Mouse (Mus musculus): ENCODE results near the gene A430033K04Rik. TPM values are rescaled to one million over a fixed set of nuclear protein-coding genes. Genes with fewer than 3 reads are reported as not detected.

The A430033K04Rik gene
- polyA plus RNA-seq, 1 experiment = 1.3 TPM

DNA sequence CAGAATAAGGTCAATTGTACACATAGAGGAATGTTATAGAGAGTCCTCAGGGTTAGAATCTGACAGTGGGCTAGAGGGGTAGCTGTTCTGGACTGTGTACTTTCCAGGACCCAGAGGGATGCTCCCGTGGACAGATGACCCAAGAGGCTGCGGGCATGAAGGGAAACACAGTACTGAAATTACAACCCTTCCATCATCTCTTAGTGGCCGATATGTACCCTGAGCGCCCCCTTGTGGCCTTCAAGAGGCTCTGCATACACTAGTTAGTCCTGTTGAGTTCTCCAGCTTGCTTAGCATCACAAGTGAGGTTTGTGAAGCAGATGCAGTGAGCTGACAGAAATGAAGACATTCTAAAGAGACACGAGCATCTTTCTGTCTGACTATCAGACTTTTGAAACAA lies 36.3 kb downstream of the A430033K04Rik start:
- no peaks in the 10 kb centered on the region for H3K27me3 ChIP-seq (ENCODE audit: control insufficient read depth, insufficient read depth, insufficient read length)
- no peaks in the 10 kb centered on the region for H3K36me3 ChIP-seq (ENCODE audit: control insufficient read depth, insufficient read depth)
- no peak overlapping the region for H3K4me2 ChIP-seq (ENCODE audit: low read depth)
- TF ChIP-seq USF1 (IDR thresholded peaks at IDR 0.05; ENCODE audit: low read depth) (no peak), POLR2AphosphoS2 (IDR thresholded peaks at IDR 0.05; ENCODE audit: insufficient read length, low read depth) (no peak), SRF (IDR thresholded peaks at IDR 0.05; ENCODE audit: control insufficient read depth, insufficient read length, low read depth) (no peak), POLR2A (IDR thresholded peaks at IDR 0.05; ENCODE audit: insufficient read length, low read depth) (no peak), TCF12 (IDR thresholded peaks at IDR 0.05; ENCODE audit: insufficient read depth, poor library complexity, severe bottlenecking) (no peak), MAX (IDR thresholded peaks at IDR 0.05; ENCODE audit: low read depth) (no peak), MYOD1 (IDR thresholded peaks at IDR 0.05; ENCODE audit: control insufficient read depth in 1 of 3, insufficient read length in 2 of 3, low read depth in 2 of 3) (no peak), REST (IDR thresholded peaks at IDR 0.05; ENCODE audit: insufficient read depth, insufficient read length) (no peak), TCF3 (IDR thresholded peaks at IDR 0.05; ENCODE audit: insufficient read length, low read depth) (no peak), E2F4 (IDR thresholded peaks at IDR 0.05; ENCODE audit: insufficient read depth) (no peak), MYOG (IDR thresholded peaks at IDR 0.05; ENCODE audit: control insufficient read depth in 1 of 3, insufficient read depth in 1 of 3, insufficient read length in 2 of 3, low read depth in 2 of 3) (no peak), CEBPB (IDR thresholded peaks at IDR 0.05; ENCODE audit: insufficient read depth, poor library complexity, severe bottlenecking) (no peak)
- no peaks in the 10 kb centered on the region for H3K79me2 ChIP-seq (ENCODE audit: control insufficient read depth, insufficient read depth)
- H3ac ChIP-seq (ENCODE audit: control insufficient read depth, insufficient read length) = no peak overlapping the region
- no peak overlapping the region for H3K4me3 ChIP-seq

DNA sequence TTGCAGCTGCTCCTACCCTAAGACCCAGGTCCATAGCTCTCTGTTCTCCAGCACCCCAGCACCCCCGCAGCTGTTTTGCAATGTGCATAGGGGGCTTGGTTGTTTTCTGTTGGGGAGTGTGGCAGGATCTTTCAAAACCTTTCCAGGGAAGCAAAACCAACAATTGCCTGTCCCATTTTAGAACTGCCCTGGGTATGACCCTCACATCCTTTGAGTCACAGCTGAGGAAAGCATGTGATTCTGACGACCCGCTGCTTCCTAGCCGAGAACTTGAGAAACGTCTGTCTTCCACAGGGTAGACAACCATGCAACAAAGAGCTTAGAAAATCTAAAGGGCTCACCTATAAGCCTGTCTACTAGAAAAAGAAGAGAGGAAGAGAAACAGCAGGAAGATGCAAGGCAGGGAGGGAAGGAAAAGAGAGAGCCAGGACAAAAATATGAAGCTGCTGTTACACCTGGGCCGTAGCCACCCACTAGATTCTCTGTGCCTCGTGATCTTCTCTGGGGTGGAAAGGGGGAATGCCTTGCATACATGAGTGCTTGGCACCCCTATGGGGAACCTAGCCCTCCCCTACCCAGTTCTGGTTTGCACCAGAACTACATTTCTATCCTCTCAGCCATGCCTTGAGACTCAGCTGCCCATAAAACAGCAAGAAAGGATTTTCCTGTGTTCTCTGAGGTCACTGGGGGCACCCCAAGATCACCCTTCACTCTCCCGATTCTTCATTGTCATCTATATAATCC lies 60.5 kb downstream of the A430033K04Rik start:
- Histone ChIP-seq H3K4me3 (no peak overlapping the region), H3K27me3 (ENCODE audit: control insufficient read depth, insufficient read depth, insufficient read length) (no peaks in the 10 kb centered on the region), H3K79me2 (ENCODE audit: control insufficient read depth, insufficient read depth) (no peaks in the 10 kb centered on the region), H3ac (ENCODE audit: control insufficient read depth, insufficient read length) (no peak overlapping the region), H3K4me2 (ENCODE audit: low read depth) (peak overlapping the region; percentile 6), H3K36me3 (ENCODE audit: control insufficient read depth, insufficient read depth) (no peaks in the 10 kb centered on the region)
- TF ChIP-seq TCF3 (IDR thresholded peaks at IDR 0.05; ENCODE audit: insufficient read length, low read depth) (no peak), REST (IDR thresholded peaks at IDR 0.05; ENCODE audit: insufficient read depth, insufficient read length) (no peak), POLR2AphosphoS2 (IDR thresholded peaks at IDR 0.05; ENCODE audit: insufficient read length, low read depth) (no peak), MAX (IDR thresholded peaks at IDR 0.05; ENCODE audit: low read depth) (no peak), USF1 (IDR thresholded peaks at IDR 0.05; ENCODE audit: low read depth) (no peak), MYOG (IDR thresholded peaks at IDR 0.05; ENCODE audit: control insufficient read depth in 1 of 3, insufficient read depth in 1 of 3, insufficient read length in 2 of 3, low read depth in 2 of 3) (no peak), E2F4 (IDR thresholded peaks at IDR 0.05; ENCODE audit: insufficient read depth) (no peak)

DNA sequence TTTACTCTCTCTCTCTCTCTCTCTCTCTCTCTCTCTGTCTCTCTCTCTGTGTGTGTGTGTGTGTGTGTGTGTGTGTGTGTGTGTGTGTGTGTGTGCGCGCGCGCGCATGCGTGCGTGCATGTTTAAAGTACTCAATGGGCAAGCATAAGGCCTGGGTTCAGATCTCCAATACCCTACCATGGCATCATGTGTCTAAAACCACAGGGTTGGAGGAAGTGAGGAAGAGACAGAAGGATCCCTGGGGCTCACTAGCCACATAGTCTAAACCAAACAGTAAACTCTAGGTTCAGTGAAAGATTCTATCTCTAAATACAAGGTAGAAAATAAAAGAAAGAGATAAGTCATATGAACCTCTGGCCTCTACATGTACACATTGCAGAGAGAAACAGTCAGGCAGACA lies 61.2 kb downstream of the A430033K04Rik start:
- no peak for TF ChIP-seq SRF (IDR thresholded peaks at IDR 0.05; ENCODE audit: control insufficient read depth, insufficient read length, low read depth)
- no peak for TF ChIP-seq MAX (IDR thresholded peaks at IDR 0.05; ENCODE audit: low read depth)
- no peak for TF ChIP-seq CEBPB (IDR thresholded peaks at IDR 0.05; ENCODE audit: insufficient read depth, poor library complexity, severe bottlenecking)
- TF ChIP-seq USF1 (IDR thresholded peaks at IDR 0.05; ENCODE audit: low read depth) = no peak
- TF ChIP-seq MYOD1 (IDR thresholded peaks at IDR 0.05; ENCODE audit: control insufficient read depth in 1 of 3, insufficient read length in 2 of 3, low read depth in 2 of 3) = no peak
- no peak for TF ChIP-seq E2F4 (IDR thresholded peaks at IDR 0.05; ENCODE audit: insufficient read depth)
- no peak for TF ChIP-seq TCF12 (IDR thresholded peaks at IDR 0.05; ENCODE audit: insufficient read depth, poor library complexity, severe bottlenecking)
- no peak for TF ChIP-seq REST (IDR thresholded peaks at IDR 0.05; ENCODE audit: insufficient read depth, insufficient read length)
- no peak for TF ChIP-seq POLR2AphosphoS2 (IDR thresholded peaks at IDR 0.05; ENCODE audit: insufficient read length, low read depth)
- TF ChIP-seq MYOG (IDR thresholded peaks at IDR 0.05; ENCODE audit: control insufficient read depth in 1 of 3, insufficient read depth in 1 of 3, insufficient read length in 2 of 3, low read depth in 2 of 3) = no peak
- no peak for TF ChIP-seq POLR2A (IDR thresholded peaks at IDR 0.05; ENCODE audit: insufficient read length, low read depth)
- TF ChIP-seq TCF3 (IDR thresholded peaks at IDR 0.05; ENCODE audit: insufficient read length, low read depth) = no peak
- H3K4me3 ChIP-seq = no peak overlapping the region
- no peak overlapping the region for H3K4me2 ChIP-seq (ENCODE audit: low read depth)
- no peaks in the 10 kb centered on the region for H3K27me3 ChIP-seq (ENCODE audit: control insufficient read depth, insufficient read depth, insufficient read length)
- H3K79me2 ChIP-seq (ENCODE audit: control insufficient read depth, insufficient read depth) = no peaks in the 10 kb centered on the region
- no peak overlapping the region for H3ac ChIP-seq (ENCODE audit: control insufficient read depth, insufficient read length)
- H3K36me3 ChIP-seq (ENCODE audit: control insufficient read depth, insufficient read depth) = no peaks in the 10 kb centered on the region

DNA sequence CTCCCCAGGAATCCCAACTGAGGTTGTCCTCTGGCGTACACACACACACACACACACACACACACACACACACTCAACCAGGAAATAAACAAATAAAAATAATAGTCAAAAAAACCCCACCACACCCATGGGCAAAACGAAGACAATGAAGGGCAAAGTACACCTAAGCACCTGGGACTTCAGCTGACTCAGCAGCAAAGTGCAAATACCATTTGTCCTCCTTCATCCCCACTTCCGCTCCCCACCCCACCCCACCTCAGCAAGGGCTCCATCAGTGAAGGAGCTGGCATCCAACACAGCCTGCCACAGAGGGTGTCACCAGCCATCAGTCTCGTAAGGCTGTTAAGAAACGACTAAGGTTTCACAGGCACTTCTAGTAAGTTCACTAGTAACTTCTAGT lies 64.8 kb downstream of the A430033K04Rik start:
- H3K27me3 ChIP-seq (ENCODE audit: control insufficient read depth, insufficient read depth, insufficient read length) = no peaks in the 10 kb centered on the region
- H3K4me2 ChIP-seq (ENCODE audit: low read depth) = no peak overlapping the region
- TF ChIP-seq POLR2AphosphoS2 (IDR thresholded peaks at IDR 0.05; ENCODE audit: insufficient read length, low read depth) (no peak), SRF (IDR thresholded peaks at IDR 0.05; ENCODE audit: control insufficient read depth, insufficient read length, low read depth) (no peak), CEBPB (IDR thresholded peaks at IDR 0.05; ENCODE audit: insufficient read depth, poor library complexity, severe bottlenecking) (no peak), E2F4 (IDR thresholded peaks at IDR 0.05; ENCODE audit: insufficient read depth) (no peak), USF1 (IDR thresholded peaks at IDR 0.05; ENCODE audit: low read depth) (no peak), MAX (IDR thresholded peaks at IDR 0.05; ENCODE audit: low read depth) (no peak), MYOG (IDR thresholded peaks at IDR 0.05; ENCODE audit: control insufficient read depth in 1 of 3, insufficient read depth in 1 of 3, insufficient read length in 2 of 3, low read depth in 2 of 3) (no peak), REST (IDR thresholded peaks at IDR 0.05; ENCODE audit: insufficient read depth, insufficient read length) (no peak), POLR2A (IDR thresholded peaks at IDR 0.05; ENCODE audit: insufficient read length, low read depth) (no peak), TCF12 (IDR thresholded peaks at IDR 0.05; ENCODE audit: insufficient read depth, poor library complexity, severe bottlenecking) (no peak), MYOD1 (IDR thresholded peaks at IDR 0.05; ENCODE audit: control insufficient read depth in 1 of 3, insufficient read length in 2 of 3, low read depth in 2 of 3) (no peak), TCF3 (IDR thresholded peaks at IDR 0.05; ENCODE audit: insufficient read length, low read depth) (no peak)
- no peaks in the 10 kb centered on the region for H3K36me3 ChIP-seq (ENCODE audit: control insufficient read depth, insufficient read depth)
- H3K79me2 ChIP-seq (ENCODE audit: control insufficient read depth, insufficient read depth) = no peaks in the 10 kb centered on the region
- H3K4me3 ChIP-seq = no peak overlapping the region
- H3ac ChIP-seq (ENCODE audit: control insufficient read depth, insufficient read length) = no peak overlapping the region
